Mouse (Mus musculus) small intestine, adult 2 months (tissue): ENCODE data around the gene Kcnip1. TPM values are rescaled to one million over a fixed set of nuclear protein-coding genes. Genes with fewer than 3 reads are reported as not detected.

Experiments
- H3K27ac ChIP-seq: fragments of 200-500 bp; 2 replicates; pipeline ENCODE4 v1.5.1; 2012; ENCODE audit warnings: low read depth, low read length, control low read depth, inconsistent platforms; ENCODE audit not compliant: insufficient read depth
- H3K27me3 ChIP-seq: fragments of 200-500 bp; 2 replicates; pipeline ENCODE4 v1.6.1; 2012; ENCODE audit warnings: mild to moderate bottlenecking, moderate library complexity, low read length, inconsistent platforms; ENCODE audit not compliant: control insufficient read depth, insufficient read depth
- H3K36me3 ChIP-seq: fragments of 200-500 bp; 2 replicates; pipeline ENCODE4 v1.6.1; 2012; ENCODE audit warnings: mild to moderate bottlenecking, low read length, control low read depth, inconsistent platforms; ENCODE audit not compliant: control insufficient read depth, insufficient read depth
- H3K4me1 ChIP-seq: fragments of 200-500 bp; 2 replicates; pipeline ENCODE4 v1.6.1; 2012; ENCODE audit warnings: low read length, inconsistent platforms, mixed read lengths; ENCODE audit not compliant: control insufficient read depth, insufficient read depth, insufficient read length
- H3K4me3 ChIP-seq: fragments of 200-500 bp; 2 replicates; pipeline ENCODE4 v1.5.1; 2012; ENCODE audit warnings: low read depth, mild to moderate bottlenecking, control low read depth, inconsistent platforms, low read length, moderate library complexity
- CTCF ChIP-seq: fragments of 200-500 bp; IDR thresholded peaks from 2 replicates; pipeline ENCODE4 v1.5.1; 2012; ENCODE audit warnings: low read depth, mild to moderate bottlenecking, control low read depth, inconsistent platforms, low read length, moderate library complexity, mixed read lengths; ENCODE audit not compliant: insufficient replicate concordance, insufficient read length; ENCODE audit errors: extremely low read depth
- POLR2A ChIP-seq: fragments of 200-500 bp; IDR thresholded peaks from 2 replicates; pipeline ENCODE4 v1.6.1; 2012; ENCODE audit warnings: low read depth, mild to moderate bottlenecking, control low read depth, inconsistent platforms, low read length, moderate library complexity
- WGBS: fragments of 180-500 bp; shearing (Covaris S2); methylation state at CpG from one replicate; pipeline ENCODE4 v1.1.7; 2018; 5-methylcytosine and 5-hydroxymethylcytosine counted together
- polyA plus RNA-seq: library from polyadenylated mRNA; depleted of rRNA; stranded (reverse); fragments of >200 nt; gene quantifications from 2 replicates; pipeline ENCODE4 v1.2.3, GENCODE M21; 2012

The Kcnip1 gene
- polyA plus RNA-seq, 1 experiment, result 0.08 TPM

DNA sequence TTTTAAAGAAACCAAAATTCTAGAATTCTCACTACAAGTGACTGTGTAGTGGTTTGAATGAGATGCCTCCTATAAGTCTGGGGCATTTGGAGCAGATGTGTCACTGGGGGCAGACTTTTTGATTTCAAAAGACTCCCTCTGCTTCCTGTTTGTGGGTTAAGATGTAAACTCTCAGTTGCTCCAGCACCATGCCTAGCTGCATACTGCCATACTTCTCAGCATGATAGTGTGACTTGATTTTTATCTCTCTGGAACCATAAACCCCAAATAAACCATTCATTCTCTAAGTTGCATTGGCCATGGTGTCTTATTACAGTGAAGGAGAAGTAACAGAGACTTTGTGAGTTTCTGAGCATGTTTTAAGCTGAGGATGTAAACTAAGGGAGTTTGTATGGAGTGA, 118.0 kb downstream of the Kcnip1 start:
- no peaks in the 10 kb centered on the region for H3K36me3 ChIP-seq
- no peak overlapping the region for H3K27ac ChIP-seq
- H3K4me1 ChIP-seq, result peaks cover 13% of the 10 kb centered on the region; the same call in 1 of the 2 replicates
- H3K27me3 ChIP-seq, result no peaks in the 10 kb centered on the region
- no peak for TF ChIP-seq CTCF
- TF ChIP-seq POLR2A, result no peak
- no peak overlapping the region for H3K4me3 ChIP-seq

GRCm38 (mm10) chr11:33873071-33873781, 119.7 kb downstream of the Kcnip1 start:
- no peak overlapping the region for H3K4me3 ChIP-seq
- peak overlapping the region; percentile 21; the same call in 1 of the 2 replicates for H3K27ac ChIP-seq
- H3K4me1 ChIP-seq, result peaks cover 13% of the 10 kb centered on the region; the same call in 1 of the 2 replicates
- H3K27me3 ChIP-seq, result no peaks in the 10 kb centered on the region
- TF ChIP-seq CTCF (no peak), POLR2A (no peak)
- WGBS, result 36% methylated on average over 10 of the region's 10 CpGs
- H3K36me3 ChIP-seq, result no peaks in the 10 kb centered on the region

- Histone ChIP-seq H3K27me3 (no peaks in the 10 kb centered on the region), H3K4me1 (peaks cover 13% of the 10 kb centered on the region; the same call in 1 of the 2 replicates), H3K36me3 (no peaks in the 10 kb centered on the region), H3K27ac (peak overlapping the region; percentile 16; the same call in 1 of the 2 replicates), H3K4me3 (no peak overlapping the region)
- 50% methylated on average over 2 of the region's 2 CpGs for WGBS
- TF ChIP-seq POLR2A (no peak), CTCF (no peak)
Measured at GRCm38 (mm10) chr11:33872716-33873048, 120.3 kb downstream of the Kcnip1 start.

DNA sequence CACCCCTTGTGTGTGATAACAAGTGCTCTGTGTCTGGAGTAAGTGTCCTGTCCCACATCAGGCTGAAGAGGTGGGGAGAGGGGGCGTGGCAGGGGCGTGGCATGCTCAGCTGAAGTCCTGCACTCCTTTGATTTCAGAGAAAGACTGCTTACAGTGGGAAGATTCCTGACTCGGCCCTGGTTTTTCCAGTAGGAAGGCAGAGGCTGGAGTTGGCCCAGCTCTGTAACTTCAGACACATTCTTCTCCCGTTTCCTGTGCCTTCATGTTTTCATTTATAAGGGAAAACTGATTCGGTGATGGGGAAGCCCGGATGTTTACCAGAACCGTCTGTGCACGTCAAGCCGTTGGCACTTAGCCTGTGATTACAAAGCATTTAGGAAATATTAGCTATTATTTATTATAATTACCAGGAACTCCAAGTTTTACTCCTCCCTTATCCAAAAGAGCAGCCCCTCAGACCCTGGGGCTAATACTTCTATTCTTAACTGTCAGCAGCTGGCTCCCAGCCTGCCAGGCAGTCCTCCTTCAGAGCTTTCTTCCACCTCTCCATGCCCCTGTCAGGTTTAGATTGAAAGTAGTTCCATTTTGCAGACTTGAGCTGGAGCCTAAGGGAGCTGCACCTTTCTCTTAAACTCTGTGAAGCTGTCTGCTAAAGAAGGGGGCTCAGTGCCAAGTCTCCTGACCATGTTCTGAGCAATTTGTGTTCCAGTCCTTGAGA, 120.8 kb downstream of the Kcnip1 start:
- Histone ChIP-seq H3K27me3 (no peaks in the 10 kb centered on the region), H3K36me3 (no peaks in the 10 kb centered on the region), H3K27ac (peak overlapping the region; percentile 16; the same call in 1 of the 2 replicates), H3K4me1 (peaks cover 13% of the 10 kb centered on the region; the same call in 1 of the 2 replicates), H3K4me3 (no peak overlapping the region)
- WGBS, result 25% methylated on average over 9 of the region's 9 CpGs
- no peak for TF ChIP-seq CTCF
- no peak for TF ChIP-seq POLR2A

GRCm38 (mm10) chr11:33870246-33870645, 122.7 kb downstream of the Kcnip1 start:
- Histone ChIP-seq H3K36me3 (no peaks in the 10 kb centered on the region), H3K27ac (no peak overlapping the region), H3K4me3 (no peak overlapping the region), H3K27me3 (no peaks in the 10 kb centered on the region), H3K4me1 (peaks cover 13% of the 10 kb centered on the region; the same call in 1 of the 2 replicates)
- 82% methylated on average over 2 of the region's 2 CpGs for WGBS
- no peak for TF ChIP-seq CTCF
- no peak for TF ChIP-seq POLR2A

- Histone ChIP-seq H3K4me1 (peaks cover 13% of the 10 kb centered on the region; the same call in 1 of the 2 replicates), H3K27me3 (no peaks in the 10 kb centered on the region), H3K36me3 (no peaks in the 10 kb centered on the region), H3K27ac (no peak overlapping the region), H3K4me3 (no peak overlapping the region)
- no peak for TF ChIP-seq POLR2A
- no peak for TF ChIP-seq CTCF
- 59% methylated on average over 3 of the region's 3 CpGs for WGBS
Measured at GRCm38 (mm10) chr11:33869559-33869958, 123.4 kb downstream of the Kcnip1 start.

- H3K36me3 ChIP-seq, result no peaks in the 10 kb centered on the region
- WGBS, result 75% methylated on average over 6 of the region's 6 CpGs
- no peak overlapping the region for H3K4me3 ChIP-seq
- no peaks in the 10 kb centered on the region for H3K27me3 ChIP-seq
- H3K4me1 ChIP-seq, result 0 out of 2 replicates have a peak, but pooled peaks cover under 1% of the 10 kb centered on the region
- TF ChIP-seq CTCF (no peak), POLR2A (no peak)
- H3K27ac ChIP-seq, result no peak overlapping the region
Measured at GRCm38 (mm10) chr11:33866775-33867174, 126.2 kb downstream of the Kcnip1 start.
